Mouse (Mus musculus): ENCODE results near the gene Churc1.

Churc1 gene

GRCm38 (mm10) chr12:76825283-76825682 is 59.9 kb downstream of the Churc1 start:
- intact Hi-C loops (cut with DNase I) = no loop called here

GRCm38 (mm10) chr12:76832704-76833103 is 67.4 kb downstream of the Churc1 start:
- intact Hi-C loops (cut with DNase I) = no loop called here

Measured in adrenal gland (tissue).